Mouse (Mus musculus) MEL-GATA-1-ER (cell line): ENCODE measurements around the gene Gm20772.
"Not testable (repeated sequence)": the region's sequence is repeated elsewhere in the genome, so short reads cannot be mapped to it uniquely, and the experiment has no call there.

Source experiments
- DNase-seq: peaks from one replicate; pipeline ENCODE4 v3.0.0-alpha.2; 2012; ENCODE audit warnings: low read depth; ENCODE audit errors: extremely low read depth

Gm20772 gene

DNA sequence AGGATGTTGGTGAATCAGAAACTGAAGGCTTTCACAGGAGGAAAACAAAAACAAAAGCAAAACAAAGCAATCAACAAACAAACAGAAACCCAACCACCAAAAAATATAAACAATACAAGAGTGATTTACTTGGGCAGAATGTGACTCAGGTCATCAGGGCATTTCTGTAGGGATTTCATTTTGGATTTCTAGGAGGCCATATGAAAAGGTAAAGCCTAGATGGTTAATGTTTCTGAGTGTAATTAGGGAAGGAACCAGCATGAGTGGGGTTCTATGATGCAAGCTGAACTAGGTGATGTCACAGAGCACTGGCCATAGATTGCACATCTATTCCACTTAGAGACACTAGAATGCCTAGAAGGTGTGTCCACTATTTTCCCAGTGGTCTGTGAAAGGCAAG lies at the start of gene Gm20772, which contains the start of gene Gm20831:
TSS of gene Gm20772 (plus strand) at position 301 of the 400 bp plus-strand sequence.
TSS of gene Gm20831 (plus strand) at position 301 of the 400 bp plus-strand sequence.
- DNase-seq = not testable (repeated sequence)

DNA sequence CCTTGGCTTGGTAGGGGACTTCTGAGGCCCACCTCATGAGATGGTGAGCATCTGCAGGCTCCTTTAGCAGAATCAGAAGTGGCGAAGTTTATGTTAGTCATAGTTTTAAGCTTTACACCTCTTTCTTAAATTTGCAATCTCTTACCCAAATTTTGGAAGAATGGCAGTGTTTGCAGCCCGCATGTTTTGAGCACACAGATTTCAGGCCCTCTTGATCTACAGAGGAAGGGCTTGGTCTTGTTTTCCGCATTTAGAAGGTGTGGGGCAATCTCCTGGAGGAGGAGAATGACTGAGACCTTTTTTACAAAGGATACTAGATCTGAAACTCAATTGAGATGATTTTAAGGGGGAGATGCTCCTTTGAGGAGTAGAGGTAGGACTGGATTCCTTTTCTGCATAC lies 28.4 kb upstream of the Gm20772 start, which contains the start of gene Gm21904:
TSS of gene Gm21904 (minus strand) at position 101 of the 400 bp plus-strand sequence.
- not testable (repeated sequence) for DNase-seq
